Mouse (Mus musculus) cerebellum, postnatal 36 days (tissue): ENCODE results near the gene Errfi1.
"Not testable (repeated sequence)": the region's sequence is repeated elsewhere in the genome, so short reads cannot be mapped to it uniquely, and the experiment has no call there.

Source experiments
- DNase-seq, 2 experiments: peaks; one replicate each; pipeline ENCODE4 v3.0.0; 2021 to 2022; ENCODE audit warnings: mixed read lengths in 2 of 2

Errfi1 gene

DNA sequence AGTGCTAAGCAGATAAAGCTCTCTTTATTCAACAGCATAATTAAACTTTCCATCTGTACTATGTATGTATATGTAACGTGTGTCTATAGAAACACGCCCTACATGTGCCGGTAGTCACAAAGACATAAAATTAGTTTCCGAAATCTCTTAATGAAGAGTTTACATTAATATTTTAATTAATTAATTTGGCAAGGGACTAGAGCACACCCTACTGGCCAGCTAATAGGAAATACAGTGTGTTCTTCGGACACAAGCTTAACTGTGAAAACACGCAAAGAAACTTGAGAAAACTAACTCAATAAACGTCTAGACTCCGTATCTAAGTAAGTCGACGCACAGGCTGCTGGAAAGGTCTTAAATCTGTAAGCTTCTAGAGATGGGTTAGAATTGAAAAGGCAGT lies 3.8 kb upstream of the Errfi1 start:
- no peak for DNase-seq

DNA sequence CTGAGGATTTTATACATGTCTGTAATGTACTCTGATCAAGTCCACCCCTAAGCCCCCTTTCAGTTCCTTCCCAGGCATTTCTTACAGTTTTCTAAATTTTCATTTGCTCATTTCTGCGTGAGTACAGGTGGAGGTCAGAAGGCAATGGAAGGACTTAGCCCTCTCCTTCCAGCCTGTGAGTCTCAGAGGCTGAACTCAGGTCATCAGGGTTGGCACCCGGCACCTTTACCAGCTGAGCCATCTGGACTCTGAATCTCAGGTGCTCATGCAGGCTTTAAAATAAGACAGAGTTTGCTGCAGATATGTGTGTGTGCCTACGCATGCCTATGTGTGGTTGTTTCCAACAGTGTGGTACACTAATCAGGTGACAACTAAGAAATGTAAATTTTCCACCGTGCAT lies 2.8 kb upstream of the Errfi1 start:
- no peak for DNase-seq

DNA sequence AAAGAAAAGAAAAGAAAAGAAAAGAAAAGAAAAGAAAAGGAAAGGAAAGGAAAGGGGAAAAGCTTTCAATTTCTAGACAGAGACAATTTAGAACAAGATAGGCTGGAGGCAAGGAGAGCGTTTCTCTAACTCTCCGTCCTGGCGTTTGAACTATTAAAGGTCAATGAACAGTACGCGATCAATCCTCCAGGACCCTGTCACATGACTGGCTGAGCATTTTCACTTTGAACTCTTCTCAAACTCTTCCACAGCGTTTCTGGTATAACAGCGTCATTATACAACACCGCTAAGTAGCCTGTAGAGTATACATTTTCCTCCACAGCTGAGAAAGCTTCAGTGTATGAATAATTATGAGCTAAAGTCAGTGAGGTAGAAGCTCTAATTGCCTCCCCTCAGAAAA lies 1.7 kb upstream of the Errfi1 start:
- DNase-seq, result no peak

DNA sequence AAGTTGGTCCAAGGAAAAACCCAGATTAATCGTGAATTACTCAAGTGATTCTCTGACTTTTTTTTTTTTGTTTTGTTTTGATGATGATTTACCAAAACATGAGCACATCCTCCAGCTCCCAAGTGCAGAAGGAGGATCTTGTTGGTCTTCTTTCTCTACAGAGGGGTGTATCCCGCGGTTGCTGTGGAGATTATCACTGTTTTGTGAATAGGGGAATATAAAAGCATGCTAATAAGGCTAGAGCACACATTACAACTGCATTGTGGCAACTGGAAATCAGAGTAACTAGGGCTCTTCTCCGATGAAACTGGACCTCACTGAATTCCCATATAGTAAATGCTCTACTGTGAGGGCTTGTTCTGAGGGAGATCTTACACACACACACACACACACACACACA lies 1.2 kb upstream of the Errfi1 start:
- no peak for DNase-seq

DNA sequence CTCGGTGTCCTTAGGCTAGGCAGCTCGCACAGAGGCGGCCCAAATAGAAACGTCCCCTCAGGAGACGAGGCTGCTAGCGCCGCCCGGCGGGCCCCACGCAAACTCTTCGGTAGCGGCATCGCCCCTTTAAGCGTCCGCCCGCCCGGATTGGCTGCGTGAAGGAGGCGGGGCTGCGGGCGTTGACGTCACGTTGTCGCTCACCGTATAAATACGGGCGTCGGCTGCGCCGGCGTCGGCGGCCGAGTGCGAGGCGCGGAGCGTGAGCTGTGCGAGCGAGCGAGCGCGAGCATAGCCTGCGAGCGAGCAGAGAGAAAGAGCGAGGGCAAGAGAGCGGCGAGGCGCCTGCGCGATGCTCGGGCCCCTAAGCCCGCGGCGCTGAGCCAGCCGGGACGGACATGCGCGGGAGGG lies 1.1 kb downstream of the Errfi1 start:
- peak; percentile 94 to 96 for DNase-seq

DNA sequence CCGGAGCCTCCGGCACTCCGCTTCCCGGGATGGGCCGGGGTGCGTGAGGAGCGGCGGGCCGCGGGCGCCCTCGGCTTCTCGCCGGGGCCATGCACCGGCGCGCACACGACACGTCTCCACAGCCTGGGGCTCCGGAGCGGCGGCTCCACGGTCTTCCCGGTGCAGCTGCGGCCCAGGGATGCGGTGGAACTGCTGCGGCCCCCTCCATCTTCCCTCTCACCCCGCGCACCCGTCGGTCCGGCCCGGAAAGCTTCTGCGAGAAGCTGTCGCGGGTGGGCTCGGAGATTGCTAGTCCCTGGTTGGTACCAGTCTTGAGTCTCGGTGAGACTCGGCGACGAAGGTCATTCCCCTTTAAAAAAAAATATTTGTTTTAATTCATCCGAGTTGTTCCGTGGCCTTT lies 1.6 kb downstream of the Errfi1 start:
- no peak for DNase-seq

DNA sequence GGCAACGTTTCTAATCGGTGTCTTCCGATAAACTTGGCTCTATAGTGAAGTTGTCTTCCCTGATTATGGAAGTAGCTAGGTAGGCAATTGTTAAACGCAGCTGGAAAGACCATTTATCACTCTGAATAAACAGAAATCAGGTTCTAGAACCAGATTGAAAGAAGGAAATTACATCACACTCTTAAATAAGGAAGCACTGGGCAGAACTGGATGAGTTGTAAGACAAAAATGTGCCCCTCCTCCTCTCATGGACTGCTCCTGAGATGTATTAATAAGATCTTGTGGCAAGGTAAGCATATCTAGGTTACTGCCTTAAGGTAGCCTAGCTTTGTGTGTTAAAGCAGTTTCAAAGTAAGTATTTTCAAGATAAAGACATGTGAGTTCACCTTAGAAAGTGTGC lies 6.8 kb downstream of the Errfi1 start:
- no peak for DNase-seq

DNA sequence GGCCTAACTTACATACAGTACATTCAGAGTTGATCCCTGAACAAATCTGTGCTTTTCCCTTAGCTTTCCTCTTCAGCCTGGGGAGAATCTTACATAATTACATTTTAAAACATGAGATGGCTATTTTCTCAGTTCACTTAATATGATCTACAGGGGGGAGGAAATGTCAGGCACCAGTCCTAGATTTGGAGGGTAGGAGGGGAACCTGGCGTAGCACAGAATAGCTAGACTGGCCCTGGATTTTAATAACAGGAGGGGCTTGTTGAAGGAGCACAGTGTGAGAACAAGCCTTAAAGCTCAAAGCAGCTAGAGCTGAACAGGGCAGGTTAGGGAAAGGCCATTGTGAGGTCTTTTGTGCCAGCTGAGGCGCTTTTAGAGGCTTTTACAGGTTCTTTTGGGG lies 7.4 kb downstream of the Errfi1 start:
- DNase-seq, result no peak

DNA sequence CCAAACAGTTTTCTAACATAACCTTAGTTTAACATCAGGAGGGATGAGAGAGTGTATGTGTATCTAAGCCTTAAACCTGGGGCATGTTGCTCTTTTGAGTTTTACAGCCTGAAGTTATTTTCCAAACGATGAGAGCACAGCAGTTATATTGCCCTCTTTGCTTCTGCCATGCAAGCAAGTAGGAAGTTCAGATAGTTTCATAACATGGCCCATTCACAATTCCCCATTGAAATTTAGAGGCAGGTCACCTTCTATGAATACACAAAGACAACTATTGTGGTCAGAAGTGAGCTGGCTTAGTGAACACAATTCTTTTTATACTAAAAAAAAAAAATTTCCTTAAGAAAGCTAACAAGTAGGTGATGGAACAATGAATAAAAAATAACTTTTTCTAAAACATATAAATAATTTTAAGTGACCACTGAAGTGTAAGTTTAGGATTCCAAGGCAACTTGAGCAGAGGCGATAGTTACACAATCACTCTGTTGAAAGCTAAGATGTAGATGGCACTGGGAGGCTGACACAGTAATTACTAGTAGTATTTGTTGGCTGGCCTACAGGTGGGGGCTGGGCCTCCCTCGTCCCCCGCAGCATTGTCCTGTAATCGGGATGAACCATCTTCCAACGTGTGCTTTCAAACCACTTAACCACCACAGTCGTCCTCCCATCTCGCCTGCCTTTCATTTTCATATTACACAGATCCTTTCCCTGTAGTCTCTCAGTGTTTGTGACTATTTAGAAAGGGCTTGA lies 9.1 kb downstream of the Errfi1 start:
- DNase-seq, result no peak

DNA sequence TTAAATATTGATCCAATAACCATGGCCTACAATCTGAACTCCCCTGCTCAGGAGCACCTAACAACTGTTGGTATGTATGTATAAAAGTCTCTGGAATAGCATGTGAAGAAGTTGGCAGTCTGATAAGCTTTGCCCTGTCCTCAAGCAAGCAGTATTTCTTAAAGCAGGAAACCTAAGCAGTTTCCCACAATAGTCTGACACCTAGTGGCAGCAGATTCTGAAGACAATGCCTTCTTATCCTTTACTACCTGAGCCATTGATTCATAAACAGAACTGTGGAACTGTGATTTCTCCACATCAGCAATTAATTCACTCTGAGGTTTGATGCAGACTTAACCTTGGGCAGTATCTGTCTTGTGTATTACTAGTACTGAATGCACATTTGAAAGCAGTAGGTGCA lies 11.7 kb downstream of the Errfi1 start:
- DNase-seq, result peak in 1 of 2 experiments; percentile 15

DNA sequence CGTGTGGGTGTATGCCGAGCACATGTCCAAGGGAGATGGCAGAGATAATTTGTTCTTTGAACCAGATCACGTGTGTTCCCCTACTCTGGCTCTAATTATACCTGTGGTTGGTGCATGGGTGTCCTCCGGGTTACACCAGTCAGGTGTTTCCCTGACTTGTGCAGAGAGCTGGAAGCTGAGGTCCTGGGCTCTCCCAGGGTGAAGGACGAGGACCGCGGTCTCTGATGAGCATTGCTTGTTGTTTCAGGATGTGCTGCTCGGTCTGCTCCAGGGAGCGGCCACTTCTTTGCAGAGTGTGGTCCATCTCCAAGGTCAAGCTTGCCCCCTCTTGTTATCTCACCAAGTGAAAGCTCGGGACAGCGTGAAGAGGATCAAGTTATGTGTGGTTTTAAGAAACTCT lies 12.3 kb downstream of the Errfi1 start:
- DNase-seq, result no peak

DNA sequence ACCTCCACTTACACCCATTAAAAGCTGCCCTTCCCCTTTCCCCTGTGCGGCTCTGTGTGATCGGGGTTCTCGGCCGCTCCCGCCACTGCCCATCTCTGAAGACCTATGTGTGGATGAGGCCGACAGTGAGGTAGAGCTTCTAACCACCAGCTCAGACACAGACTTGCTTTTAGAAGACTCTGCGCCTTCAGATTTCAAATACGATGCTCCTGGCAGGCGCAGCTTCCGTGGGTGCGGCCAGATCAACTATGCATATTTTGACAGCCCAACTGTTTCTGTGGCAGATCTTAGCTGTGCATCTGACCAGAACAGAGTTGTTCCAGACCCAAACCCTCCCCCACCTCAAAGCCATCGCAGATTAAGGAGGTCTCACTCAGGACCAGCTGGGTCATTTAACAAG lies 12.8 kb downstream of the Errfi1 start:
- no peak for DNase-seq

DNA sequence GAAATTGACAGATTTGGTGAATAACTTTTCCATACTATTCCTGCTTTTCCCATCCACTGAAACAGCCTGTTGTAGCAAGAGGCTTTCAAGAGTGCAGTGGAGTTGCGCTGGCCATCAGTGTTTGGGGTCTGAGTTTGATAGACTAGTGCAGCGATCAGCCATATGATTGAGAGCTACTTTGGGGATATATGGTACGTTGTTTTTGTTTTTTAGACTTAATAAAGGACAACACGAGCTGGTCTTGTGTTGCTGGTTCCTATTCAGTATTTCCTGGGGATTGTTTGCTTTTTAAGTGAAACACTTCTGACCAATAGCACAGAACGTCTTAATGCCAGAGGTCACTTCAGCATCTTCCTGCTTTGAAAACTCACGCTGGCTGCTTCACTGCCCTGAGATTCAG lies 14.4 kb downstream of the Errfi1 start:
- no peak for DNase-seq

DNA sequence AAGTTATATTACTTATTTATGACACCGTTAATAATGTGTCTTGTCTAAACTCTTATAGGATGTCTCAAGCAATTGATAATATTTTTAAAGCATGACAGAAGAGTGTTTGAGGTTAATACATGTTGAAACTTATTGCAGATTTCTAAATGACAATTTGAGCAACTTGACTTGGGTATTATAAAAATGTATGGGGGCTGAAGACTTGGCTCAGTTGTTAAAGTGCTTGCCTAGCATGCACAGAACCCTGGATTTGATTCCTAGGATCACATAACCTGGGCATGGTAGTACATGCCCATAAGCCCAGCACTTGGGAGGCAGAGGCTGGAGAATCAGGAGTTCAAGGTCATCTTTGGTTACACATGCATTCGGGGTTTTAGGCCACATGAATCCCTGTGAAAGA lies 15.1 kb downstream of the Errfi1 start:
- DNase-seq, result no peak

DNA sequence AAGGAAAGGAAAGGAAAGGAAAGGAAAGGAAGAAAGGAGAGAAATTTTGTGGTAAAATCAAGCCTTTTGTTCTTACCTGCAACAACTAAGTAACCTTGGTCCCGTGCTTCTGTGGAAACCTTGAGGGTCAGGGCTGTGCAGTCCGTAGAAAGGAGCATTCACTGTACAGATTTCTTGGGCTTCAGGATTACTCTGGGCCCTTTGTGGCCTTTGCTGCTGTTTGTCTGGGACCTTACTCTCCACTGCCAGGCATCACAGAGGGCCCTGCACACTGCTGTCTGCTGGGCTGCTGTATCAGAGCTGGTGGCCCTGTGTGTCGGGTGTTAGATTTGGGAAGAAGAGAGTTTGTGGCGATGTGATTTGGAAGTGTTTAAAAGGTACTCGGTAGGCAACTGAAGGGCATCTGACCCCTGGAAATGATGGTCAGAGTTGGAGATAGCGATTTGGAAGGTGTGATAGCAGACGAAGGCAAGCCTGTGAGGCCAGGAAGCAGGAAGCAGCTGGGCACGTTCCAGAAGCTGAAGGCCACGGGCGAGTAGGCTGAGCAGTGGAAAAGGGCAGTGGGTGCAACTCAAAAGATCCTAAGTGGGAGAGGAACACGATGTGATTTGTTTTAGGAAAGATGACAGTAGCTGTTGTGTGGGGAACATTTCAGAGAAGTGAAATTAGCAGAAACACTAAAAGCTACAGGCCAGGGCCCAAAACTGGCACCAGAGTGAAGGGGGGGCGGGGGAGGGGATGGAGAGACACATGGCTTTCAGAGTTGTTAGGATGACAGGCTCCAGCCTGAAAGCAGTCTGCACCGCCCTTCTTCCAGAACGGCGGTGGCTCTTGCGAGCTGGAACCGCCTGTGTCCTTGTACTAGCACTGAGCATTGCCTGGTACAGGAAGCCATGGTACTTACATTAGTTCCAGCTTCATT lies 15.8 kb downstream of the Errfi1 start:
- no peak for DNase-seq

DNA sequence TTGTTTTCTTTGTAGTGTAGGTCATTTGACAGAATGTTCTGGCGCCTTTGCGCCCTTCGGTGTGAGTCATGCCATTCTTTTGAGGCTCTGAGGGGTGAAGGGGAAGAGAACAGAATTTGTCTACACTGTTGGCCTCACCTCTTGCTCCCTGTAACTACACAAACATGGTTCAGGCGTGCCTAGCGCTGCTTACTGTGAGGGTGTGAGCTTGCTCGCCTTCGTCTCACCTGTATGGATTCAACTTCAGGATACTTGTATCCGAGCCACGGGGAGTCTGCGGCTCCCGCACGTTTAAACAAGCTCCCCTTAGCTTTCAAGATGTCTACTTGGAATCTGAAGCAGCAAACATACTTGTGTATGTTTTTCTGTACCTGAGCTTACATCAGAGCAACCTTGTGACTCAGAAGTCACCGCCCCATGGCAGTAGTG lies 17.3 kb downstream of the Errfi1 start:
- no peak for DNase-seq

DNA sequence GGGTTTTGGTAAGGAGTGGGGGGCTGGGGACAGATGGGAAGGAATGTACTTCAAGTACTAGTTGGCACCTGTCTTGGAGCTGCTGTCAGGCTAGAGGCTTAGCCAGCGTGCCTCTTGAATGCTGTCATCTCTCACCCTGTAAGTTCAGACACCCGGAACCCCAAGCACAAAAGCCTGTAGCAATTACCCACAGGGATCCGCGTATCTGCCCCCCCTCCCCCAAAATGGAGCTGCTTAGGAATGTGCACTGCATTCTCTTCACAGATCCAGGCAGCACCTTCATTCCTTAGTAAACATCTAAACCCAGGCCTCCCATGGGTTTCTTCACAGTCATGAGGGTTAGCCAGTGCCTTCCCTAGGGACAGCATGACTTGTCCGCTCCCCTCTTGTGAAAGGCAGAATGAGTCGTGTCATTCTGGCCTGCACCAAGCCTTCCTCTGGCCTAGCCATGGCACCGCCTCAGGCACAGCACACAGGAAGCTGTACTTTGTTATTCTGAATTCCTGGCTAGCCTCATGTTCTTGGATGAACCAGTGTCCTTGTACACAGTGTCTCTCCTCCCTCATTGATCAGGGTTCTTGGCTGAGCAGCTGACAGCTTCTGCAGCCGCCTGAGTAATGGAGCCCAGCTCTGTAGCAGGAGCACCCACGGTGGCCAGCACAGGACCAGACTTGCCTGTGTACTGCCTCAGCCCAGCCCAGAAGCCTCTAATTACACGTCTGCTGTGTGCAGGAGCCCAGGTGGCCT lies 17.8 kb downstream of the Errfi1 start:
- DNase-seq, result peak in 1 of 2 experiments; percentile 8

DNA sequence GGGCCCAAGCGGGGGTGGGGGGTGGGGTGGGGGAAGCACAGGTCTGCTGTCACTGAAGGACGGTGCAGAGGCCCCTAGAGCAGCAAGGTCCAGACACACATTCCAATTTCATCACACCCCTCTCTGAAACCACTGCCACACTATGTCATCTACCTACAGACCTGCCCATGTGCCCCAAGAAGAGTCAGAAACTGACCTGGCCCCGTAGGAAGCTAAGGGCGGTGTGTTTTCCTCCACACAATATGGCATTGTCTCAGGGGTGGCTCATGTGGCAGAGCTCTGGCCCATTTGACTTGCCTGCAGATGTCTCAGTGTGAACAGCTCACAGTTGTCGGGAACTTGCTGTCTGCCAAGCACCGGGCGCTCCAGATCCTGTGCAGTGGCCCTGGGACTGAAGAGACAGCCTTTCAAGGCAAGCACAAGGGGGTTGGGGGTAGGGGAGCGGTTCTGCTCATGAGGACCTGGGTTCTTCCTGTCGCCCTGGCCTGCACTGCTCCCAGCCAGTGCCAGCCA lies 18.5 kb downstream of the Errfi1 start:
- peak in 1 of 2 experiments; percentile 20 for DNase-seq

DNA sequence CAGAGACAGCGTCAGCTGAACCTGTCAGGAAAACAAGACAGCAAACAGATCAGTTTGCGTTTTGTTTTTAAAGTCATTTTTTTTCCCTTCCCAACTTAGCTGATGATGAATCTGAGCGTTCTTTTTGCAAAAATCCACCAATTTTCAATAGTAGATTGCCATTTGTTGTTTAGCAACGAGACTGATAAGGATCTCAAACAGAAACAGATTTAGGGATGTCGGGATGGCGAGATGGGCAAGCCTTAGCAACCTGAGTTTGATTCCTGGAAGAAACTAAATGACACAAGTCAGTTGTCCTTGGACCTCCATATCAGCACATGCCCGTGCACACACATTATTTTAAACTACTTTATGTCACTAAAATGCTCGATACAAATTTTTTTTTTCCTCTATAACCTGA lies 19.0 kb downstream of the Errfi1 start:
- DNase-seq, result no peak

DNA sequence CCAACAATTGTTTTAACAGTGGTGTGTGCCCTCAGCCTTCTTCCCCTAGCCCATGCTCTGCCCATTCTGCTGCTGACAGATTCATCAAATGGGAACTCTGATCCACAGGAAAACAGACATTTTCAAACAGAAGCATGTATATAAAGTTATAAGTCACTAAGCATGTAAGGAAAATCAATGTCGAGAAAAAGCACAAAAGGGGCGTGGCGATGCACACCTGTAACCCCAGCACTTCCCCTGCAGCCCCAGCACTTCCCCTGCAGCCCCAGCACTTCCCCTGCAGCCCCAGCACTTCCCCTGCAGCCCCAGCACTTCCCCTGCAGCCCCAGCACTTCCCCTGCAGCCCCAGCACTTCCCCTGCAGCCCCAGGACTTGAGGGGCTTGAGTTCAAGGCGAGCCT lies 20.7 kb downstream of the Errfi1 start:
- DNase-seq, result not testable (repeated sequence)

DNA sequence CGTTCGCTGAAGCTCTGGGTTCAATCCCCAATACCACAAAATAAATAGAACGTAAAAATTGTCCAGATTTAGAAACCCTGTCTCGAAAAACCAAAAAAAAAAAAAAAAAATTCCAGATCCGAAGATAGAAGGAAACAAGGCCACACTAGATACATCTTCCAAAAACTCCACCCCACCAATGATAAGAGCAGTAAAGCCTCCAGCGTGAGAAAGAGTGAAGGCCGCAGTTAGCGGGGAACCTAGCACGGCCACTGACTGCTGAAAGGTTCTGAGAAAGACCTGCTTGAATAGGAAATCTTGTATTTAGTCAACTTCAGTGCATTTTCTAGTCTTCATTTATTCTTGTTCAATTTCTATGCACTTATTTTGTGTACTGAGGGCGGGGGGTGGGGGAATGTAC lies 21.7 kb downstream of the Errfi1 start:
- DNase-seq, result no peak

DNA sequence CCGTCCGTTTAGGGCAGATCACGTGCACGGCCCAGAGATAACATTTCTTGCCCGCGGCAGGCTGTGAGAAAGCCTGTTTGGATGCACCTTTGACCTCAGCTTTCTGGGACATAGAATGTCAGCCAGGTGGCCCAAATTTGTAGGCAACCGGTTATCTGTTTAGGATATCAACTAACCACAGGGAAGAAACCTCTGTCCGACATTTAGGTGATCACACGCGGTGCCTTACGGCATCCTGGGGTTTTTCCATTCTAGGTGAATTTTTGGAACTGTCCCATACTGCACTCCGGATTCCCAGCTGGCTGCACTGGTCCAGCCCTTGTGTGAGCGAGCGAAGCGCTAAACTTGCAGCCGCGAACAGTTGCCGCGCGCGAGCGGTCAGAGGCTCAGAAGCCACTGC lies 25.9 kb downstream of the Errfi1 start:
- no peak for DNase-seq

DNA sequence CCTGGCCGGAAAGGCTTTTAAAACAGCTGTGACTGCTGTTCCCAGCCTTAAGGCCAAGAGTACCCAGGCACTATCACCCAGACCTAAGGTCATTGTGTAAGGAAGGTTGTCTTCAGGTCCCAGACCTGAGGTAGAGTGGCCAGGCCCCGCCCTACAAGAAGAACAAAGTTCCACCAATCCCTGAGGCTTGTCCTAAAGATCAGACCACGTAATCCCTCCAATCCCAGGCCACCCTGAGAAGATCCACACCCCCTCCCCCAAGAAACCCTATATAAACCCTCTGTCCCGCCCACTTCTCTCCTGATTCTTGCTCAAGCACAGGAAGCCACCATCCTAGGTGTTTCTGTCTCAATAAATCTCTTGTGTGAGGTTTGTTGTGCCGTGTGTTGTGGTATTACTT lies 26.6 kb downstream of the Errfi1 start:
- no peak for DNase-seq
